Mouse (Mus musculus) erythroblast, embryonic 14.5 days (primary cell): ENCODE measurements around the gene Olfr1412. TPM values are rescaled to one million over a fixed set of nuclear protein-coding genes. Genes with fewer than 3 reads are reported as not detected.

Source experiments
- H3K27me3 ChIP-seq: 2 replicates; pipeline ENCODE4 v1.6.1; 2012; ENCODE audit warnings: inconsistent platforms; ENCODE audit not compliant: control insufficient read depth
- H3K36me3 ChIP-seq: 2 replicates; pipeline ENCODE4 v1.6.1; 2012; ENCODE audit warnings: mild to moderate bottlenecking, inconsistent platforms; ENCODE audit not compliant: control insufficient read depth
- H3K4me1 ChIP-seq: 2 replicates; pipeline ENCODE4 v1.6.1; 2012; ENCODE audit warnings: inconsistent platforms; ENCODE audit not compliant: control insufficient read depth
- H3K4me3 ChIP-seq: replicated peaks from 2 replicates; pipeline ENCODE3; 2012; ENCODE audit warnings: moderate library complexity, mild to moderate bottlenecking, inconsistent platforms
- H3K9me3 ChIP-seq: 2 replicates; pipeline ENCODE4 v1.6.1; 2012; ENCODE audit warnings: low read length, inconsistent platforms, mixed read lengths; ENCODE audit not compliant: control insufficient read depth
- GATA1 ChIP-seq: IDR thresholded peaks from 2 replicates; pipeline ENCODE4 v1.6.1; 2012; ENCODE audit warnings: low read length, inconsistent platforms, mixed read lengths
- TAL1 ChIP-seq: IDR thresholded peaks from 3 replicates; pipeline ENCODE4 v1.6.1; 2012; ENCODE audit warnings: low read length, inconsistent platforms, mixed read lengths
- polyA plus RNA-seq: library from polyadenylated mRNA; stranded (reverse); fragments of >175 nt; gene quantifications from 2 replicates; pipeline ENCODE4 v1.2.3, GENCODE M21; 2012

Gene Olfr1412
- polyA plus RNA-seq, 1 experiment: not detected

DNA sequence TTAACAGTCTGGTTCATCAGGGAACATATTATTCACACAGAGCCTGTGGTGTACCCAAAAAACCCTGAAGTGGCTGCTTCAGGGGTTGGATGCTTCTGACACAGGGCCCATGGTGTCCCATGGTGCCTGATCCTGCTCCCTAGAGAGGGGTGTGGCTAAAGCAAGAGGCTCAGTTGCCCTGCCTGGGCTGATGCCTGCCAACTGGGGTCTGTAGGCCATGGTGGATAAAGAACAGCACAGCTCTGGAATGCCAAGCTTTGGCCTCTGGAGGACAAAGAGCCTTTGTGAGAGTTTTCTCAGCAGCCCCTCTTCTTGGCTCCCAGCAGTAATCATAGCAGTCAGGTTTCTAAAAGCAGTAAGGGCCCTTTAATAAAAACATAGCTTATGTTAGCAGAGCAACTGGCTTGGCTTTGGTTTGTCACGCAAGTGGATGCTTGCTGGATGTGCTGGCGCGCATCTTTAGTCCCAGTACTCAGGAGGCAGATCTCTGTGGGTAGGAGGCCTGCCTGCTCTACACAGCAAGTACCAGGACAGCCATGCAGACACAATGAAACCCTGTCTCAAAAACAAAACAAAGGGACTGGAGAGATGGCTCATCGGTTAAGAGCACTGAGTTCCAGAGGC is 49.5 kb downstream of the Olfr1412 start:
- peaks cover 43% of the 10 kb centered on the region for H3K36me3 ChIP-seq
- TF ChIP-seq TAL1: no peak
- TF ChIP-seq GATA1: no peak
- no peak overlapping the region for H3K4me3 ChIP-seq
- H3K27me3 ChIP-seq: no peaks in the 10 kb centered on the region
- peaks cover 3% of the 10 kb centered on the region for H3K4me1 ChIP-seq
- H3K9me3 ChIP-seq: no peaks in the 10 kb centered on the region

DNA sequence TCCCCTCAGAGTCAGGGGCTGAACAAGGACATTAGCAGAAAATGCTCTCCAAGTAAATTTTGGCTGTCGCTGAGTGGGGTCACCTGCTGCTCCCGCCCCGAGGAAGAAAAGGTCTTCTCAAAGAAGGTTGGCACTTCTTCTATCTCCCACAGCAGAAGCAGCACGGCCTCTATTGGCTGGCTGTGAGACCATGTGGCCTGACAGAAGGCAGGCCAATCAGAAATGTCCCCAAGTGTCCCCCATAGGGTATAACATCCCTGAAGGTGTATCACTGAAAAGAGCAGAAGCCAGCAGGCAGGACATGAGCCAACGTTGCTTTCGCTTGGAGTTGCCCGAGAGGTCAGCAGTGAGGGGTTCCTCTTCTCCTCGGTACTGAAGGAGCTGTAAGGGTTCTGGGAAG is 50.4 kb downstream of the Olfr1412 start:
- H3K36me3 ChIP-seq: peaks cover 43% of the 10 kb centered on the region

DNA sequence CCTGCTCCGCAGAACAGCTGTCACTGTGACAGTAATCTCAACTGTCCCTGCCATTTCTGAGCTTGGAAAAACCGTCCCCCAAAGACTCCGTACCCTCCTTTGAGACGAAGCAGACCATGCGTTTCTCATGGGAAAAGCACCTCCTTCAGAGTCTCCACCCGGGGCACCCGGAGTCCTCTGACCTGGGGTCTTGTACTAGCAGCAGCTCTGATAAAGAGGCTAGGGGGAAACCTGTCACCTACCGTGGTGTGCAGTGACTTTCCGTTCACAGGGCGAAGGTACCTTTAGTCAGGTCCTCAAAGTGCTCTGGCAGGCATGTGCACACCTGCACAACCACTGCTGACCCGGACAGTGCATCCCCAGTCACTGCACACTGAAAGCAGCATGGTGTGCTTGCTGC is 51.1 kb downstream of the Olfr1412 start:
- TF ChIP-seq GATA1: no peak
- TF ChIP-seq TAL1: no peak
- peaks cover 18% of the 10 kb centered on the region for H3K4me1 ChIP-seq
- peaks cover 43% of the 10 kb centered on the region for H3K36me3 ChIP-seq
- H3K9me3 ChIP-seq: no peaks in the 10 kb centered on the region
- no peaks in the 10 kb centered on the region for H3K27me3 ChIP-seq
- H3K4me3 ChIP-seq: no peak overlapping the region

More for the DNA sequence above, 50.4 kb downstream of the Olfr1412 start:
- TF ChIP-seq GATA1 (no peak), TAL1 (no peak)
- Histone ChIP-seq H3K9me3 (no peaks in the 10 kb centered on the region), H3K27me3 (no peaks in the 10 kb centered on the region), H3K4me3 (no peak overlapping the region), H3K4me1 (peaks cover 12% of the 10 kb centered on the region)

DNA sequence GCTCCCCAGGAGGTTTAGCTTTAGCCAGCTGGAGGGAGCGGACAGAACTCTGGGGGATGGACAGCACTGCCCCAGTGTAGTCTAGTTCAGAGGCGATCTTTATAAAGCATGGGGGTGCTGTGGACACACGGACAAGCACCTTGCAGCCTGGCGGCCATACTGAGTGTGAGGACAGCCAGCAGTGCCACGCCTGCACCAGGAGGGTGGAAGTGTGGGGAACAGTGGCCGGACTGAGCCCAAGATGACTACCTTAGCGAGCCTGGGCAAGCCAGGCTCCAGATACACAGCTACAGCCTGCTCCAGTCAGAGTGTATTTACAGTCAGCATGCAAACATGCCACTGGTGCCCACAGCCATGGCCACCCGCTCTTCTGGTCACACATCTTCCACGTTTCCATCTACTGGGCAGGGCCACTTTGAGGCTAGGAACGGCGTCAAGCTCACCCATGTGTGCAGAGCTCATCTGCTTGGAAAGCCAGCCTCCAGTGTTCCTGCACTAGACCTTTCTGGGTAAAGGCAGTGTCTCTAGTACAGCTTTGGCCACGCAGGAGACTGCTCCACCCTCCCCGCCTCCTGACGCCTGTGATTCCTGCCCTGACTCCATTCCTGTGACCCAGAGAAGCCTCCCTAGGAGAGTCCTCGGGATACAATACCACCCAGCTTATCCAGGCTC is 52.1 kb downstream of the Olfr1412 start:
- Histone ChIP-seq H3K4me1 (peaks cover 24% of the 10 kb centered on the region), H3K36me3 (peaks cover 43% of the 10 kb centered on the region), H3K4me3 (no peak overlapping the region), H3K27me3 (no peaks in the 10 kb centered on the region), H3K9me3 (no peaks in the 10 kb centered on the region)
- TF ChIP-seq GATA1 (no peak), TAL1 (no peak)

DNA sequence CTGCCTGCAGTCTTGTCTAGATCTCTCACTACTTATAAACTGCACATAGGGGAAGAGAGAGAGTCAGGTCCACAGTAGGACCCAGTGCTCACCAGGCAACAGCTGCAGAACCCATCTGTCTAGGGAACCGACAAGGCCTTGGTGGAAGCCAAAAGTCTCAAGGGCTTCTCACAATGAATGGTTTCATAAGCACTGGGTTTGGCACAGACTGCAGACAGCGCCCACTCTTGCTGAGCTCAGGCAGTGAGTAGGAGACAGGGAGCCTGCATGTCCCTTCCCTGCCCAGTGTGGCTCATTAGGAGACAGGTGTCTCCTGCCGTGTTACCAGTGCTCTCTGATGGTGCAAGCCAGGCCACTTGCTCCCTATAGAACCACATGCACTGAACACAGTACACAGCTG is 52.6 kb downstream of the Olfr1412 start:
- Histone ChIP-seq H3K4me1 (peaks cover 24% of the 10 kb centered on the region), H3K27me3 (no peaks in the 10 kb centered on the region), H3K9me3 (no peaks in the 10 kb centered on the region), H3K4me3 (no peak overlapping the region), H3K36me3 (peaks cover 43% of the 10 kb centered on the region)
- no peak for TF ChIP-seq GATA1
- TF ChIP-seq TAL1: no peak

DNA sequence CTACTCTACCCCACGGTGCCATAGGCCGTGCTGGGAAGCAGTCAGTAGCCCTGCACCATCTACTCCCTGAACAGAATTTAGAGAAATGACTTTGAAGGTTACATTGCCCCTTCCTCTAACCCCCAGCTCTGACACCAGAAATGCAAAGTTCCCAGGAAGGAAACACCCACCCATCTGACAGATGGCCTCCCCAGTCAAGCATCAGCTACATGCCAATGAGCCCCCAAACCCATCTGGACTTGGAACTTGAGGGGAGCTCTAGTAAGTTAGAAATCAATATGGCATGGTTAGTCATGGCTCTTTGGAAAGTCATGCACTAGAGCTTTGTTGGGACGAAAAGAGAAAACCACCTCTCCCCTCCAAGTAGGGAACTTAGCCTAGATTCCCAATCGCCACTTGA is 53.2 kb downstream of the Olfr1412 start:
- TF ChIP-seq GATA1: no peak
- no peak for TF ChIP-seq TAL1
- peaks cover 43% of the 10 kb centered on the region for H3K36me3 ChIP-seq
- H3K9me3 ChIP-seq: no peaks in the 10 kb centered on the region
- peaks cover 26% of the 10 kb centered on the region for H3K4me1 ChIP-seq
- no peak overlapping the region for H3K4me3 ChIP-seq
- H3K27me3 ChIP-seq: no peaks in the 10 kb centered on the region

DNA sequence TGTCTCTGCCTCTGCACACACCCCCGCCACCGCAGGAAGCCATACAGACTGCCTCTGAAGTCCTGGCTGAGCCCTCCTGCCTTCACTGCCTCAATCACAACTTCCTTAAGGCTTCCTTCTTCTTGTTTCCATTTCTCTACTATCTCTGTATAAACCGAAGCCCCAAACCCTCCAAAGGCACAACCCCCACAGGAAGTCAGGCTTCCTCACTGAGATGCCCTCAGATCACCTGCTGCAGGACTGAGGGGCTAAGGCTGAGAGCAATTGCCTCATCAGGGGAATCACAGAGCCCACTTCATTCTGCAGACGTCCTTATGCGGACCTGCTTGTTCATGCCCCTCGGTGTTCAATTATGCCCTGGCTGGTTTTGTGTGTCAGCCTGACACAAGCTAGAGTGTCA is 54.8 kb downstream of the Olfr1412 start:
- Histone ChIP-seq H3K36me3 (peaks cover 43% of the 10 kb centered on the region), H3K4me3 (peak overlapping the region; percentile 76), H3K4me1 (peaks cover 27% of the 10 kb centered on the region), H3K9me3 (no peaks in the 10 kb centered on the region), H3K27me3 (no peaks in the 10 kb centered on the region)
- TF ChIP-seq TAL1: no peak
- no peak for TF ChIP-seq GATA1

Other genes starting within 250 kb of the Olfr1412 start
- 4.0 and 5.5 TPM in 2 replicates for gene Ndufa10, start 111.9 kb upstream of the Olfr1412 start, polyA plus RNA-seq
- not detected in 2 replicates for gene Olfr1416, start 100.7 kb upstream of the Olfr1412 start, polyA plus RNA-seq
- not detected in 2 replicates for gene Olfr1415, start 89.7 kb upstream of the Olfr1412 start, polyA plus RNA-seq
- gene Olfr1414, start 67.1 kb upstream of the Olfr1412 start, polyA plus RNA-seq: not detected in 2 replicates
- gene Olfr1413, start 14.5 kb upstream of the Olfr1412 start, polyA plus RNA-seq: not detected in 2 replicates
- not detected in 2 replicates for gene Olfr1411, start 8.6 kb downstream of the Olfr1412 start, polyA plus RNA-seq
- gene Olfr1410, start 20.0 kb downstream of the Olfr1412 start, polyA plus RNA-seq: 0.01 TPM in 1 of 2 replicates, not detected in the other
- not detected in 2 replicates for gene Olfr12, start 32.0 kb downstream of the Olfr1412 start, polyA plus RNA-seq
- 5.1 and 9.4 TPM in 2 replicates for gene Cops9, start 56.2 kb downstream of the Olfr1412 start, polyA plus RNA-seq
- gene Otos, start 63.1 kb downstream of the Olfr1412 start, polyA plus RNA-seq: 0.07 TPM in 1 of 2 replicates, not detected in the other
- gene Gpc1, start 245.9 kb downstream of the Olfr1412 start, polyA plus RNA-seq: 0.02 and 0.07 TPM in 2 replicates